Mouse (Mus musculus) C2C12 (cell line): ENCODE measurements around the gene Comp. TPM values are rescaled to one million over a fixed set of nuclear protein-coding genes. Genes with fewer than 3 reads are reported as not detected.

Experiments used
- H3K27me3 ChIP-seq: one replicate; pipeline ENCODE4 v1.6.1; 2011; ENCODE audit not compliant: control insufficient read depth, insufficient read depth, insufficient read length
- H3K36me3 ChIP-seq: one replicate; pipeline ENCODE4 v1.6.1; 2011; ENCODE audit not compliant: control insufficient read depth, insufficient read depth
- H3K4me3 ChIP-seq: one replicate; pipeline ENCODE4 v1.5.1; 2011; ENCODE audit warnings: mild to moderate bottlenecking, control low read depth; ENCODE audit not compliant: poor library complexity, insufficient read depth, severe bottlenecking
- H3K79me2 ChIP-seq: one replicate; pipeline ENCODE4 v1.6.1; 2011; ENCODE audit not compliant: control insufficient read depth, insufficient read depth
- H3K79me3 ChIP-seq: one replicate; pipeline ENCODE4 v1.6.1; 2011; ENCODE audit warnings: low read depth, control low read depth
- H3ac ChIP-seq: one replicate; pipeline ENCODE3; 2011; ENCODE audit warnings: low read depth; ENCODE audit not compliant: control insufficient read depth, insufficient read length
- CEBPB ChIP-seq: IDR thresholded peaks from one replicate; pipeline ENCODE4 v1.6.1; 2011; ENCODE audit warnings: low read depth, mild to moderate bottlenecking, control low read depth, moderate library complexity
- CTCF ChIP-seq: IDR thresholded peaks from one replicate; pipeline ENCODE4 v1.5.1; 2011; ENCODE audit not compliant: control insufficient read depth, insufficient read depth, insufficient read length
- FOSL1 ChIP-seq: IDR thresholded peaks from one replicate; pipeline ENCODE4 v1.8.0; 2011; ENCODE audit warnings: mild to moderate bottlenecking, low read length; ENCODE audit not compliant: poor library complexity, insufficient read depth, severe bottlenecking
- MAX ChIP-seq: IDR thresholded peaks from one replicate; pipeline ENCODE4 v1.6.1; 2011; ENCODE audit warnings: mild to moderate bottlenecking, control low read depth
- MYOD1 ChIP-seq: IDR thresholded peaks from one replicate; pipeline ENCODE4 v1.6.1; 2011; ENCODE audit warnings: low read depth; ENCODE audit not compliant: control insufficient read depth, insufficient read length
- MYOG ChIP-seq: IDR thresholded peaks from one replicate; pipeline ENCODE4 v1.6.1; 2011; ENCODE audit not compliant: control insufficient read depth, insufficient read length; ENCODE audit errors: extremely low read depth
- USF1 ChIP-seq: IDR thresholded peaks from one replicate; pipeline ENCODE4 v1.6.1; 2011; ENCODE audit warnings: low read depth, mild to moderate bottlenecking, control low read depth, moderate library complexity
- polyA plus RNA-seq: library from polyadenylated mRNA; unstranded; fragments of >200 nt; fragmentation: generic; extraction: Trizol; gene quantifications from one replicate; pipeline ENCODE4 v1.2.1, GENCODE M21; 2012; ENCODE audit warnings: missing spikeins

Comp gene
- polyA plus RNA-seq, 1 experiment: 0.20 TPM

- H3K79me3 ChIP-seq: peaks cover 2% of the 10 kb centered on the region
- TF ChIP-seq FOSL1 (no peak), USF1 (no peak), MAX (no peak), MYOD1 (no peak), CEBPB (no peak), CTCF (no peak), MYOG (no peak)
- H3ac ChIP-seq: no peak overlapping the region
- H3K4me3 ChIP-seq: no peak overlapping the region
- peaks cover 4% of the 10 kb centered on the region for H3K36me3 ChIP-seq
- no peaks in the 10 kb centered on the region for H3K79me2 ChIP-seq
- H3K27me3 ChIP-seq: no peaks in the 10 kb centered on the region
Observed at GRCm38 (mm10) chr8:70408301-70408700, 34.9 kb downstream of the Comp start.

DNA sequence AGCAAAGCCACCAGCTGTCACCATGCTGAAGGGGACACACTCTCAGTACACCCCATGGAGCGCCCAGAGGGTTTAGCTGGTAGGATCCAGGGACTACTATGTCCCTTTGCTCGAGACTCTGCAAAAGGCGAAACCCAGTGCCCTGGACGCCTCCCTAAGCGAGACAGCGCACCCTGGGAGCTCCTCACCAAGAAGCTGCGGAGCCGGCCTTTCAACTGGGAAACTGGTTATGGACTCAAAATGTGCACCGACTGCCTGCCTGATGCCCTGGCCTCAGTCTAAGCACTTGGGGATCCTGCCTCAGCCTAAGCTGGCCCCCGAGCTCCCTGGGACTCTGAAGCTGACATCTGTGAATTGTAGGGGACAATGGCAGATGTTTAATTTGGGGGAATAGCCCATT lies 35.7 kb downstream of the Comp start:
- TF ChIP-seq MYOG (no peak), USF1 (no peak), MAX (no peak), FOSL1 (no peak), CEBPB (no peak)
- Histone ChIP-seq H3K27me3 (no peaks in the 10 kb centered on the region), H3K4me3 (no peak overlapping the region), H3K79me2 (peaks cover 5% of the 10 kb centered on the region), H3ac (no peak overlapping the region), H3K36me3 (peaks cover 8% of the 10 kb centered on the region), H3K79me3 (peaks cover 2% of the 10 kb centered on the region)

- Histone ChIP-seq H3K27me3 (no peaks in the 10 kb centered on the region), H3ac (no peak overlapping the region), H3K79me2 (peaks cover 7% of the 10 kb centered on the region), H3K79me3 (peaks cover 2% of the 10 kb centered on the region), H3K36me3 (peaks cover 7% of the 10 kb centered on the region), H3K4me3 (no peak overlapping the region)
- TF ChIP-seq CEBPB (no peak), MYOG (no peak), USF1 (no peak), CTCF (no peak), MAX (no peak), FOSL1 (no peak), MYOD1 (no peak)
Observed at GRCm38 (mm10) chr8:70409455-70409871, 36.1 kb downstream of the Comp start.

DNA sequence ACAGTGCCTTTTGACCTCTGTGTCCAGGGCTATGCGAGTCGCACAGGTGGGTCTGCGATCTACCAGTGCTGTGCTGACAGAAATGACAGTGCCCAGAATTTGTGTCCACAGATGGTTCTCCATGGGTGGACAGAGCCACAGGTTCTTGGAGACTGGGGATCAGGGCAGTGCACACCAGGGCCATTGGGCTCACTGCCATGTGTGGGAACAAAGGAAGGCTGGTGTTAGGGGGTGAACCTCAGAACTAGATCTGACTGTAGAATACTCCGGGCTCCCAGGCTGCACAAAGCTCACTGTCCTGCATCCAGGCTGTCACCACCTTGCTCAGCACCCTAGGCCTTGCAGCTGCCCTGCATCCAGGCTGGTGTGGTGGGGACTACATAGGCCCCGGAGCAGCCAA lies 36.9 kb downstream of the Comp start:
- Histone ChIP-seq H3K36me3 (peaks cover 5% of the 10 kb centered on the region), H3K4me3 (no peak overlapping the region), H3K79me2 (peaks cover 8% of the 10 kb centered on the region), H3K27me3 (no peaks in the 10 kb centered on the region), H3K79me3 (peaks cover 2% of the 10 kb centered on the region), H3ac (no peak overlapping the region)
- no peak for TF ChIP-seq MYOG
- no peak for TF ChIP-seq CTCF
- no peak for TF ChIP-seq CEBPB
- no peak for TF ChIP-seq MYOD1
- no peak for TF ChIP-seq FOSL1

GRCm38 (mm10) chr8:70414310-70414946 lies 41.1 kb downstream of the Comp start:
- Histone ChIP-seq H3K79me2 (peaks cover 17% of the 10 kb centered on the region), H3K79me3 (peaks cover 4% of the 10 kb centered on the region), H3K36me3 (peaks cover 5% of the 10 kb centered on the region), H3ac (no peak overlapping the region), H3K27me3 (no peaks in the 10 kb centered on the region), H3K4me3 (no peak overlapping the region)
- TF ChIP-seq MAX (no peak), FOSL1 (no peak), MYOG (no peak), MYOD1 (no peak), CTCF (no peak), USF1 (no peak), CEBPB (no peak)
